Mouse (Mus musculus): ENCODE measurements around the gene Eipr1. TPM values are rescaled to one million over a fixed set of nuclear protein-coding genes. Genes with fewer than 3 reads are reported as not detected.
A peak's percentile ranks its signal among the peaks of the same experiment; 100 is the strongest.

Gene Eipr1
- polyA plus RNA-seq (2014; fragmentation: Nextera tagmentation; extraction: Ambion mirVana) = 80.9 and 87.5 TPM in 2 replicates

GRCm38 (mm10) chr12:28751508-28752263 lies at the start of gene Eipr1:
TSS of gene Eipr1 (plus strand) at chr12:28751803.
- Histone ChIP-seq H3K27me3 (replicated peaks; ENCODE audit: control insufficient read depth, insufficient read depth, low read length) (no peaks in the 10 kb centered on the region), H3K9ac (ENCODE audit: low read length) (peak within 1 kb of the TSS; percentile 78), H3K4me1 (ENCODE audit: control insufficient read depth, insufficient read depth, low read length) (peaks cover 10% of the 10 kb centered on the region), H3K4me2 (ENCODE audit: low read length) (peak within 1 kb of the TSS; percentile 95), H3K4me3 (ENCODE audit: low read depth, low read length) (peak within 1 kb of the TSS; percentile 74), H3K9me3 (replicated peaks; ENCODE audit: control insufficient read depth, low read length) (no peaks in the 10 kb centered on the region), H3K27ac (ENCODE audit: low read depth, low read length) (no peak within 1 kb of the TSS), H3K36me3 (ENCODE audit: control insufficient read depth, insufficient read depth, low read length) (peaks cover 7% of the 10 kb centered on the region; the same call in 1 of the 2 replicates)
- ATAC-seq (peak; percentile 86), DNase-seq (ENCODE audit: low spot score) (peak; percentile 97)
- WGBS = 4% methylated on average over 36 of the region's 36 CpGs

GRCm38 (mm10) chr12:28704381-28704780 lies 47.2 kb upstream of the Eipr1 start:
- WGBS = 17% methylated on average over 12 of the region's 12 CpGs
- no peak overlapping the region for H3K27ac ChIP-seq (ENCODE audit: low read depth, low read length)
- H3K9me3 ChIP-seq (replicated peaks; ENCODE audit: control insufficient read depth, low read length) = no peaks in the 10 kb centered on the region
- DNase-seq (ENCODE audit: low spot score) = no peak
- no peak overlapping the region for H3K9ac ChIP-seq (ENCODE audit: low read length)
- peaks cover 17% of the 10 kb centered on the region for H3K4me1 ChIP-seq (ENCODE audit: control insufficient read depth, insufficient read depth, low read length)
- H3K27me3 ChIP-seq (replicated peaks; ENCODE audit: control insufficient read depth, insufficient read depth, low read length) = no peaks in the 10 kb centered on the region
- no peak overlapping the region for H3K4me3 ChIP-seq (ENCODE audit: low read depth, low read length)
- peaks cover 4% of the 10 kb centered on the region for H3K36me3 ChIP-seq (ENCODE audit: control insufficient read depth, insufficient read depth, low read length)
- no peak overlapping the region for H3K4me2 ChIP-seq (ENCODE audit: low read length)
- ATAC-seq = no peak

- no peak for DNase-seq (ENCODE audit: low spot score)
- ATAC-seq = no peak
Measured at GRCm38 (mm10) chr12:28705204-28705603, 46.4 kb upstream of the Eipr1 start.

GRCm38 (mm10) chr12:28708154-28708553 lies 43.4 kb upstream of the Eipr1 start:
- ATAC-seq (no peak), DNase-seq (ENCODE audit: low spot score) (no peak)
- Histone ChIP-seq H3K9ac (ENCODE audit: low read length) (no peak overlapping the region), H3K9me3 (replicated peaks; ENCODE audit: control insufficient read depth, low read length) (no peaks in the 10 kb centered on the region), H3K4me3 (ENCODE audit: low read depth, low read length) (no peak overlapping the region), H3K27ac (ENCODE audit: low read depth, low read length) (no peak overlapping the region), H3K36me3 (ENCODE audit: control insufficient read depth, insufficient read depth, low read length) (peaks cover 37% of the 10 kb centered on the region), H3K4me1 (ENCODE audit: control insufficient read depth, insufficient read depth, low read length) (no peaks in the 10 kb centered on the region), H3K4me2 (ENCODE audit: low read length) (no peak overlapping the region), H3K27me3 (replicated peaks; ENCODE audit: control insufficient read depth, insufficient read depth, low read length) (no peaks in the 10 kb centered on the region)
- WGBS = 92% methylated on average over 4 of the region's 4 CpGs

More at GRCm38 (mm10) chr12:28705204-28705603, 46.4 kb upstream of the Eipr1 start:
- Histone ChIP-seq H3K27ac (ENCODE audit: low read depth, low read length) (no peak overlapping the region), H3K4me1 (ENCODE audit: control insufficient read depth, insufficient read depth, low read length) (peaks cover 14% of the 10 kb centered on the region), H3K9ac (ENCODE audit: low read length) (no peak overlapping the region), H3K4me3 (ENCODE audit: low read depth, low read length) (no peak overlapping the region), H3K4me2 (ENCODE audit: low read length) (no peak overlapping the region), H3K36me3 (ENCODE audit: control insufficient read depth, insufficient read depth, low read length) (peaks cover 12% of the 10 kb centered on the region), H3K27me3 (replicated peaks; ENCODE audit: control insufficient read depth, insufficient read depth, low read length) (no peaks in the 10 kb centered on the region), H3K9me3 (replicated peaks; ENCODE audit: control insufficient read depth, low read length) (no peaks in the 10 kb centered on the region)
- 87% methylated on average over 6 of the region's 6 CpGs for WGBS

GRCm38 (mm10) chr12:28710566-28711185 lies 40.9 kb upstream of the Eipr1 start:
- no peaks in the 10 kb centered on the region for H3K4me1 ChIP-seq (ENCODE audit: control insufficient read depth, insufficient read depth, low read length)
- H3K4me2 ChIP-seq (ENCODE audit: low read length) = no peak overlapping the region
- DNase-seq (ENCODE audit: low spot score) (no peak), ATAC-seq (no peak)
- 66% methylated on average over 22 of the region's 22 CpGs for WGBS
- no peaks in the 10 kb centered on the region for H3K9me3 ChIP-seq (replicated peaks; ENCODE audit: control insufficient read depth, low read length)
- no peak overlapping the region for H3K9ac ChIP-seq (ENCODE audit: low read length)
- H3K4me3 ChIP-seq (ENCODE audit: low read depth, low read length) = no peak overlapping the region
- H3K36me3 ChIP-seq (ENCODE audit: control insufficient read depth, insufficient read depth, low read length) = peaks cover 38% of the 10 kb centered on the region
- no peaks in the 10 kb centered on the region for H3K27me3 ChIP-seq (replicated peaks; ENCODE audit: control insufficient read depth, insufficient read depth, low read length)
- no peak overlapping the region for H3K27ac ChIP-seq (ENCODE audit: low read depth, low read length)

GRCm38 (mm10) chr12:28714822-28715632 lies 36.6 kb upstream of the Eipr1 start:
- ATAC-seq (no peak), DNase-seq (ENCODE audit: low spot score) (no peak)
- H3K27me3 ChIP-seq (replicated peaks; ENCODE audit: control insufficient read depth, insufficient read depth, low read length) = no peaks in the 10 kb centered on the region
- WGBS = 87% methylated on average over 24 of the region's 24 CpGs
- H3K9me3 ChIP-seq (replicated peaks; ENCODE audit: control insufficient read depth, low read length) = no peaks in the 10 kb centered on the region
- no peak overlapping the region for H3K27ac ChIP-seq (ENCODE audit: low read depth, low read length)
- H3K4me1 ChIP-seq (ENCODE audit: control insufficient read depth, insufficient read depth, low read length) = no peaks in the 10 kb centered on the region
- no peak overlapping the region for H3K4me2 ChIP-seq (ENCODE audit: low read length)
- no peak overlapping the region for H3K9ac ChIP-seq (ENCODE audit: low read length)
- peaks cover 37% of the 10 kb centered on the region for H3K36me3 ChIP-seq (ENCODE audit: control insufficient read depth, insufficient read depth, low read length)
- H3K4me3 ChIP-seq (ENCODE audit: low read depth, low read length) = no peak overlapping the region

GRCm38 (mm10) chr12:28717066-28717465 lies 34.5 kb upstream of the Eipr1 start:
- 57% methylated on average over 2 of the region's 2 CpGs for WGBS
- no peaks in the 10 kb centered on the region for H3K9me3 ChIP-seq (replicated peaks; ENCODE audit: control insufficient read depth, low read length)
- no peaks in the 10 kb centered on the region for H3K27me3 ChIP-seq (replicated peaks; ENCODE audit: control insufficient read depth, insufficient read depth, low read length)
- H3K9ac ChIP-seq (ENCODE audit: low read length) = no peak overlapping the region
- no peak for DNase-seq (ENCODE audit: low spot score)
- no peak overlapping the region for H3K27ac ChIP-seq (ENCODE audit: low read depth, low read length)
- no peak for ATAC-seq
- no peaks in the 10 kb centered on the region for H3K4me1 ChIP-seq (ENCODE audit: control insufficient read depth, insufficient read depth, low read length)
- no peak overlapping the region for H3K4me3 ChIP-seq (ENCODE audit: low read depth, low read length)
- no peak overlapping the region for H3K4me2 ChIP-seq (ENCODE audit: low read length)
- peaks cover 40% of the 10 kb centered on the region for H3K36me3 ChIP-seq (ENCODE audit: control insufficient read depth, insufficient read depth, low read length)

GRCm38 (mm10) chr12:28718106-28718505 lies 33.5 kb upstream of the Eipr1 start:
- H3K9me3 ChIP-seq (replicated peaks; ENCODE audit: control insufficient read depth, low read length) = no peaks in the 10 kb centered on the region
- no peaks in the 10 kb centered on the region for H3K27me3 ChIP-seq (replicated peaks; ENCODE audit: control insufficient read depth, insufficient read depth, low read length)
- no peak overlapping the region for H3K4me2 ChIP-seq (ENCODE audit: low read length)
- whole genome bisulfite sequencing = 91% methylated on average over 2 of the region's 2 CpGs
- H3K9ac ChIP-seq (ENCODE audit: low read length) = no peak overlapping the region
- ATAC-seq (no peak), DNase-seq (ENCODE audit: low spot score) (no peak)
- peaks cover 32% of the 10 kb centered on the region for H3K36me3 ChIP-seq (ENCODE audit: control insufficient read depth, insufficient read depth, low read length)
- no peaks in the 10 kb centered on the region for H3K4me1 ChIP-seq (ENCODE audit: control insufficient read depth, insufficient read depth, low read length)
- H3K27ac ChIP-seq (ENCODE audit: low read depth, low read length) = no peak overlapping the region
- no peak overlapping the region for H3K4me3 ChIP-seq (ENCODE audit: low read depth, low read length)
